Mouse (Mus musculus) adrenal gland, postnatal 4 days (tissue): ENCODE measurements at regions not wholly inside any gene's neighbourhood (a gene's known extent, or its start where the extent isn't known, plus 50 kb on each side); places are given as distances from the start of the nearest gene placed in this dataset.
"Not testable (repeated sequence)": the region's sequence is repeated elsewhere in the genome, so short reads cannot be mapped to it uniquely, and the experiment has no call there.

Experiments used
- DNase-seq, 2 experiments: peaks; one replicate each; pipeline ENCODE4 v3.0.0; 2021 to 2022; ENCODE audit warnings: low spot score in 2 of 2, mixed read lengths in 2 of 2

- no peak for DNase-seq
Observed at GRCm38 (mm10) chr10:25702146-25702545, 166.1 kb upstream of the Smlr1 start.

GRCm38 (mm10) chr10:25695798-25696197 lies 159.7 kb upstream of the Smlr1 start:
- DNase-seq = no peak

GRCm38 (mm10) chr10:25681243-25681642 lies 145.2 kb upstream of the Smlr1 start:
- DNase-seq = peak in 1 of 2 experiments; percentile 7

GRCm38 (mm10) chr10:25677889-25678288 lies 141.8 kb upstream of the Smlr1 start:
- DNase-seq = no peak

GRCm38 (mm10) chr10:25675368-25675767 lies 139.3 kb upstream of the Smlr1 start:
- DNase-seq = no peak

GRCm38 (mm10) chr10:25670061-25670460 lies 134.0 kb upstream of the Smlr1 start:
- DNase-seq = no peak

- no peak for DNase-seq
Observed at GRCm38 (mm10) chr10:25652742-25653563, 116.9 kb upstream of the Smlr1 start.

GRCm38 (mm10) chr10:25647740-25648139 lies 111.7 kb upstream of the Smlr1 start:
- DNase-seq = no peak

- no peak for DNase-seq
Observed at GRCm38 (mm10) chr10:25643518-25643993, 107.5 kb upstream of the Smlr1 start.

- DNase-seq = no peak
Observed at GRCm38 (mm10) chr10:25642079-25642696, 106.1 kb upstream of the Smlr1 start.

GRCm38 (mm10) chr10:25633058-25633614 lies 97.1 kb upstream of the Smlr1 start:
- DNase-seq = no peak

- no peak for DNase-seq
Observed at GRCm38 (mm10) chr10:25632306-25632705, 96.2 kb upstream of the Smlr1 start.

GRCm38 (mm10) chr10:25622585-25622984 lies 86.5 kb upstream of the Smlr1 start:
- no peak for DNase-seq

GRCm38 (mm10) chr10:25621747-25622134 lies 85.7 kb upstream of the Smlr1 start:
- DNase-seq = not testable (repeated sequence)

- DNase-seq = no peak
Observed at GRCm38 (mm10) chr10:25620939-25621746, 85.1 kb upstream of the Smlr1 start.

- no peak for DNase-seq
Observed at GRCm38 (mm10) chr10:25619702-25620101, 83.6 kb upstream of the Smlr1 start.

GRCm38 (mm10) chr10:25601471-25601870 lies 65.4 kb upstream of the Smlr1 start:
- DNase-seq = no peak

GRCm38 (mm10) chr10:25589316-25589645 lies 53.2 kb upstream of the Smlr1 start:
- no peak for DNase-seq

- no peak for DNase-seq
Observed at GRCm38 (mm10) chr10:25588611-25589315, 52.7 kb upstream of the Smlr1 start.
